Mouse (Mus musculus) cortical plate, adult 2 months (tissue): Measurements from ENCODE around the gene Slc35e3.

Experiments used
- CTCF ChIP-seq: fragments of 200-500 bp; IDR thresholded peaks from 2 replicates; pipeline ENCODE4 v1.5.1; 2011; ENCODE audit warnings: mild to moderate bottlenecking, control low read depth, low read length; ENCODE audit not compliant: insufficient read depth; ENCODE audit errors: extremely low read depth
- POLR2A ChIP-seq: fragments of 200-500 bp; IDR thresholded peaks from 2 replicates; pipeline ENCODE4 v1.6.1; 2011; ENCODE audit warnings: mild to moderate bottlenecking, low read length, control low read depth; ENCODE audit not compliant: insufficient read depth; ENCODE audit errors: extremely low read depth

GRCm38 (mm10) chr10:117708856-117709255 lies 37.3 kb downstream of the Slc35e3 start:
- TF ChIP-seq CTCF (no peak), POLR2A (no peak)
